Mouse (Mus musculus) lung, postnatal 0 days (tissue): ENCODE data around the gene Fat3.

Experiments used
- CTCF ChIP-seq: IDR thresholded peaks from 2 replicates; pipeline ENCODE4 v1.5.1; 2016; ENCODE audit warnings: antibody characterized with exemption, mild to moderate bottlenecking
- EP300 ChIP-seq: IDR thresholded peaks from 2 replicates; pipeline ENCODE4 v1.6.1; 2016; ENCODE audit warnings: antibody characterized with exemption, mild to moderate bottlenecking, control low read depth

GRCm38 (mm10) chr9:15971393-15971792 lies 529.7 kb downstream of the Fat3 start:
- no peak for TF ChIP-seq CTCF
- TF ChIP-seq EP300, result no peak
